Mouse (Mus musculus) ES-E14 (cell line): ENCODE measurements around the gene Coro1c.

Experiments
- CHD2 ChIP-seq: IDR thresholded peaks from 2 replicates; pipeline ENCODE4 v1.6.1; 2014; ENCODE audit warnings: mild to moderate bottlenecking, low read depth, low read length, inconsistent platforms
- HCFC1 ChIP-seq: IDR thresholded peaks from 2 replicates; pipeline ENCODE4 v1.6.1; 2012; ENCODE audit warnings: low read length, inconsistent platforms, borderline replicate concordance; ENCODE audit not compliant: insufficient read depth
- ZNF384 ChIP-seq: IDR thresholded peaks from 2 replicates; pipeline ENCODE4 v1.6.1; 2012; ENCODE audit warnings: low read depth, low read length, inconsistent platforms

DNA sequence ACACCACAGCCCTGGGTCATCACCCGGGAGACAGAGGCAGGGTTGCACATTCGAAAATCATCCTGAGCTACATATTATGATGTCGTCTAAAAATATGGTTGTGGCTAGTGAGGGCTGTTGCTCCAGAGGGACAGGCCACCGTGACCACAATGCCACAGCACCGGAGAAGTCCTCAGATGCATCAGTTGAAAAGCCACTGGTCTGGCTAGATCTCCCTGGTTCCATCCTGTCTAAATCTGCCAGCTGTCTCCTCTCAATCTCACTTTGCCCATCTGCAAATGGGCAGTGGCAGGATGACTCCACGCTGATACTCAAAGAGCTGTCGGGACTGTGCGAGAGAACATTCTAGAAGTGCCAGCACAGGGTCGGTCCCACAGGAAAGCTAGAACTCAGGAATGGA, 110.0 kb downstream of the Coro1c start:
- no peak for TF ChIP-seq HCFC1
- no peak for TF ChIP-seq CHD2
- no peak for TF ChIP-seq ZNF384
